Comparison of ENCODE assay signal across 8 mouse cellular contexts in genomic region chr7:107708491-107709112, GRCm38 (mm10). TPM values are rescaled to one million over a fixed set of nuclear protein-coding genes. Genes with fewer than 3 reads are reported as not detected.
DNase-seq lines count a peak whose midpoint lies in the region; ATAC-seq and TF ChIP-seq lines count a peak whose summit lies in the region.

No protein-coding gene starts in this region.

- no peaks in the 10 kb centered on the region for H3K9me3 ChIP-seq in heart, embryonic 13.5 days
- no peaks in the 10 kb centered on the region for H3K9me3 ChIP-seq in kidney, embryonic 16.5 days (ENCODE audit: low read length)
- no peaks in the 10 kb centered on the region for H3K9me3 ChIP-seq in limb, embryonic 15.5 days
- H3K9me3 ChIP-seq in midbrain, postnatal 0 days (ENCODE audit: low read length), result no peaks in the 10 kb centered on the region

- WGBS in heart, embryonic 13.5 days, result under 1% methylated on average over 10 of the region's 10 CpGs
- WGBS in kidney, embryonic 16.5 days, result 2% methylated on average over 10 of the region's 10 CpGs
- 2% methylated on average over 10 of the region's 10 CpGs for WGBS in limb, embryonic 15.5 days
- WGBS in midbrain, postnatal 0 days, result 4% methylated on average over 10 of the region's 10 CpGs

- peak overlapping the region; percentile 85 for H3K27ac ChIP-seq in heart, embryonic 13.5 days (replicated peaks)
- H3K27ac ChIP-seq in kidney, embryonic 16.5 days (ENCODE audit: low read length), result peak overlapping the region; percentile 65
- H3K27ac ChIP-seq in limb, embryonic 15.5 days, result peak overlapping the region; percentile 72
- H3K27ac ChIP-seq in midbrain, postnatal 0 days (ENCODE audit: low read depth, low read length), result peak overlapping the region; percentile 7; the same call in 1 of the 2 replicates

- peak; percentile 76 for TF ChIP-seq CTCF in midbrain, postnatal 0 days (IDR thresholded peaks at IDR 0.05)

- H3K36me3 ChIP-seq in heart, embryonic 13.5 days, result no peaks in the 10 kb centered on the region; the same call in 1 of the 2 replicates
- H3K36me3 ChIP-seq in kidney, embryonic 16.5 days (ENCODE audit: insufficient read depth, low read length), result no peaks in the 10 kb centered on the region
- 0 out of 2 replicates have a peak, but pooled peaks cover 4% of the 10 kb centered on the region for H3K36me3 ChIP-seq in limb, embryonic 15.5 days
- H3K36me3 ChIP-seq in midbrain, postnatal 0 days (ENCODE audit: insufficient read depth, low read length), result no peaks in the 10 kb centered on the region

- H3K9ac ChIP-seq in heart, embryonic 13.5 days, result peak overlapping the region; percentile 73
- H3K9ac ChIP-seq in kidney, embryonic 16.5 days (replicated peaks; ENCODE audit: low read length), result peak overlapping the region; percentile 43
- peak overlapping the region; percentile 21; the same call in 1 of the 2 replicates for H3K9ac ChIP-seq in limb, embryonic 15.5 days
- H3K9ac ChIP-seq in midbrain, postnatal 0 days (replicated peaks; ENCODE audit: low read length, poor library complexity, severe bottlenecking), result no peak overlapping the region; the same call in 1 of the 2 replicates

- peak; percentile 67; the same call in 1 of the 2 replicates for ATAC-seq in cerebellum, adult (ENCODE audit: insufficient number of reproducible peaks, low FRiP score, low TSS enrichment)
- ATAC-seq in erythroblast, adult 5-6 weeks (replicated peaks; ENCODE audit: low FRiP score, poor library complexity, severe bottlenecking), result peak; percentile 74
- ATAC-seq in heart, embryonic 13.5 days (ENCODE audit: extremely low read depth, insufficient number of reproducible peaks, low FRiP score, low TSS enrichment), result peak; percentile 81; the same call in 1 of the 2 replicates
- ATAC-seq in kidney, embryonic 16.5 days (ENCODE audit: low FRiP score, low TSS enrichment), result peak; percentile 95
- peak; percentile 88 for ATAC-seq in limb, embryonic 15.5 days (ENCODE audit: insufficient number of reproducible peaks, low FRiP score, low TSS enrichment, low read depth)
- peak; percentile 90 for ATAC-seq in midbrain, postnatal 0 days (ENCODE audit: low FRiP score)

- no peaks in the 10 kb centered on the region for H3K27me3 ChIP-seq in heart, embryonic 13.5 days (replicated peaks)
- no peaks in the 10 kb centered on the region for H3K27me3 ChIP-seq in kidney, embryonic 16.5 days (ENCODE audit: insufficient read depth, low read length)
- no peaks in the 10 kb centered on the region for H3K27me3 ChIP-seq in limb, embryonic 15.5 days
- H3K27me3 ChIP-seq in midbrain, postnatal 0 days (ENCODE audit: insufficient read depth, low read length), result no peaks in the 10 kb centered on the region

- peaks cover 40% of the 10 kb centered on the region for H3K4me1 ChIP-seq in heart, embryonic 13.5 days
- peaks cover 13% of the 10 kb centered on the region; the same call in 1 of the 2 replicates for H3K4me1 ChIP-seq in kidney, embryonic 16.5 days (ENCODE audit: insufficient read depth, low read length)
- H3K4me1 ChIP-seq in limb, embryonic 15.5 days, result peaks cover 18% of the 10 kb centered on the region
- peaks cover 2% of the 10 kb centered on the region; the same call in 1 of the 2 replicates for H3K4me1 ChIP-seq in midbrain, postnatal 0 days (ENCODE audit: insufficient read depth, low read length)

- H3K4me3 ChIP-seq in heart, embryonic 13.5 days, result peak overlapping the region; percentile 51
- peak overlapping the region; percentile 38 for H3K4me3 ChIP-seq in kidney, embryonic 16.5 days (ENCODE audit: low read length)
- peak overlapping the region; percentile 25 for H3K4me3 ChIP-seq in limb, embryonic 15.5 days
- peak overlapping the region; percentile 23 for H3K4me3 ChIP-seq in midbrain, postnatal 0 days (ENCODE audit: low read depth, low read length)

- no peak for DNase-seq in cerebellum, adult 8-10 months
- peak; percentile 82 for DNase-seq in midbrain, postnatal 0 days (ENCODE audit: low spot score)
- peak; percentile 31 to 79 for DNase-seq in spleen, postnatal 10 days (ENCODE audit: low spot score in 2 of 2)

- H3K4me2 ChIP-seq in heart, embryonic 13.5 days, result peak overlapping the region; percentile 72
- H3K4me2 ChIP-seq in kidney, embryonic 16.5 days (replicated peaks; ENCODE audit: low read depth, low read length), result peak overlapping the region; percentile 55
- H3K4me2 ChIP-seq in limb, embryonic 15.5 days, result peak overlapping the region; percentile 32
- peak overlapping the region; percentile 46 for H3K4me2 ChIP-seq in midbrain, postnatal 0 days (ENCODE audit: low read depth, low read length, poor library complexity, severe bottlenecking)

RNA-seq across cellular contexts. Expression of gene Cyb5r2, which starts 49.2 kb away (rescaled TPM):
- not detected in 2 replicates for total RNA-seq in erythroblast, adult 5-6 weeks (2015; ENCODE audit: low replicate concordance)
- total RNA-seq in erythroblast, adult 5-6 weeks (2017; ENCODE audit: low replicate concordance), result 0.14 TPM in 1 of 2 replicates, not detected in the other
- polyA plus RNA-seq in heart, embryonic 13.5 days (2015; fragmentation: Nextera tagmentation; extraction: Ambion mirVana), result 0.69 and 0.98 TPM in 2 replicates
- 0.14 and 0.22 TPM in 2 replicates for polyA plus RNA-seq in kidney, embryonic 16.5 days (2015; fragmentation: Nextera tagmentation; extraction: Ambion mirVana)
- polyA plus RNA-seq in limb, embryonic 15.5 days (2015; fragmentation: Nextera tagmentation; extraction: Ambion mirVana), result 0.42 and 0.46 TPM in 2 replicates
- total RNA-seq in midbrain, postnatal 0 days (2014; rRNA removed), result not detected in 2 replicates
- polyA plus RNA-seq in midbrain, postnatal 0 days (2015; fragmentation: Nextera tagmentation; extraction: Ambion mirVana), result 0.47 and 0.60 TPM in 2 replicates

Comparison
In these comparisons a context has a peak if more than half of its experiments do, and no peak if none do; other contexts are left out.
1. H3K27ac ChIP-seq: peak in every context shown above with its lines; median percentile 85 in heart, embryonic 13.5 days; 72 in limb, embryonic 15.5 days; 65 in kidney, embryonic 16.5 days; 7 in midbrain, postnatal 0 days.